Mouse (Mus musculus) naive thymus-derived CD4-positive, alpha-beta T cell, adult 2 months (primary cell): ENCODE measurements around the gene Glra4.
"Not testable (repeated sequence)": the region's sequence is repeated elsewhere in the genome, so short reads cannot be mapped to it uniquely, and the experiment has no call there.

ENCODE experiments used
- DNase-seq: peaks from one replicate; pipeline ENCODE4 v3.0.0-alpha.2; 2011; ENCODE audit warnings: low read depth

Glra4 gene

GRCm38 (mm10) chrX:136732016-136732415, 47.9 kb downstream of the Glra4 start:
- no peak for DNase-seq

GRCm38 (mm10) chrX:136714742-136715474, 65.0 kb downstream of the Glra4 start:
- DNase-seq: not testable (repeated sequence)

GRCm38 (mm10) chrX:136708782-136709181, 71.2 kb downstream of the Glra4 start:
- DNase-seq: no peak

GRCm38 (mm10) chrX:136708168-136708681, 71.7 kb downstream of the Glra4 start:
- DNase-seq: peak; percentile 58
